Mouse (Mus musculus) spleen, postnatal 4 days (tissue): ENCODE data around the gene Sf3b2.
"Not testable (repeated sequence)": the region's sequence is repeated elsewhere in the genome, so short reads cannot be mapped to it uniquely, and the experiment has no call there.

Experiments
- DNase-seq, 2 experiments: peaks; one replicate each; pipeline ENCODE4 v3.0.0; 2022; ENCODE audit warnings: low spot score in 2 of 2

The Sf3b2 gene

DNA sequence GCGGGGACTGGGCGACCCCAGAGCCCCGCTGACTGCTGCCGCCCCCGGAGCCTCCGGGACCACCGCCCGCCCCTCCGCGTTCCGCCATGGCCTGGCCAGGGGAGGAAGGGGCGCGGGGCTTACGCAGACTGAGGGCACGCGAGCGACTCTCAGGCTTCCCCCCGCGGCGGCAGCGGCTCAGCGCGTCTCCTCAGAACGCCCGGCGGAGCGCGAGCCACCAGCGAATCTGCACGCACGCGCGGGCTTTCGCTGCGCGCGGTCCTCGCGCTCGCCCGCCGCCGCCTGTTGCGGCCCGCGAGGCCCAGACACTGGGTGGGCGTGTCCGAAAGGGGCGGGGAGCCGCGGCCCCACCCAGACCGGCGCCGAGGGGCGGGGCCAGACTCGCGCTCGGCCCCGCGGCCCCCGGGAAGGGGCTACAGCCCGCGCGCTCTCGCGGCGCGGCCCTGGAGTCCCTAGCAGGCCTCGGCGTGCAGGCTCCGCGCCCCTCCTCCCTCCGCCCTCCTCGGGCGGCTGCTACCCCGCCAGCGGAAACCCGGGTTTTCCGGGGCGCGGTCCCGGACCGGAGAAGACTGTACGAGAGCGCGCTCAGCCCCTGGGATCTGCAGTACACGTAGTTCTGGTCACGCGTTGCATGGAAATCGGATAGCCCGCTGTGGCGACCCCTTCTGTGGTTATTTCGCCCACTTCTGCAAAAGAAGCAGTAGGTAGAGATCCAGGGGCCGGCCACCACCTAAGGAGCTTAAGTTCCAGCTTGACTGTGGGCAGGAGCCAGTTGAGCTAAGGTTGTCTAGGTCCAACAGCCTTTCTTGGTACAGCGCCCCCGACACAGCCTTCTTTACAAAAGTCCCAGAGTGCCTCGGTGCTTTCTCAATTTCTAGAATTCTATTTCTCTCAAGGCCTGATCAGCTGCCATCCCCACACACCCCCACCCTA, 22.2 kb downstream of the Sf3b2 start, which contains the start of gene Pacs1:
Pacs1 (minus strand) TSS at position 319 of the 933 bp plus-strand sequence.
- peak; percentile 89 to 95 for DNase-seq

- peak; percentile 46 to 83 for DNase-seq
Measured at GRCm38 (mm10) chr19:5272326-5272795, 22.9 kb downstream of the Sf3b2 start.

- peak in 1 of 2 experiments; percentile 52 for DNase-seq
Measured at GRCm38 (mm10) chr19:5271430-5271829, 23.8 kb downstream of the Sf3b2 start.

GRCm38 (mm10) chr19:5269392-5269791, 25.9 kb downstream of the Sf3b2 start:
- DNase-seq, result no peak

GRCm38 (mm10) chr19:5268875-5269274, 26.4 kb downstream of the Sf3b2 start:
- DNase-seq, result no peak

DNA sequence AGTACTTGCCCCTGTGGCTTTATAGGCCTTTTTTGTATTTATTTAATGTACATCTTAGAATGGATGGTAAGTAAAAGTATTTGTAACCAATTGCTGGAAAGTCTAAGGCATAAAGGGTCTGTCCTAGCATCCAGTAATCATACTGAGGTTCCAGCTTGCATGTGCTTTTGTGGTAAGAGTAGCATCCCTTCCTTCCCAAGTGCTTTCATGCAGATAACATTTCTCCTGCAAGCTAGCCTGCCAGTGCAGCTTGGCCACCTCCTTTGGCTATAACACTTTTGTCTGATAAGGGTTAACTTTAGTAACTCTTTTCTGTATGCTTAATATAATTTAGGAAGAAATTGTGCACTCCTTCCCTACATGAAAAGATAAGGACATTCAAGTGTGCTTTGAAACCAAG, 27.2 kb downstream of the Sf3b2 start:
- no peak for DNase-seq

DNA sequence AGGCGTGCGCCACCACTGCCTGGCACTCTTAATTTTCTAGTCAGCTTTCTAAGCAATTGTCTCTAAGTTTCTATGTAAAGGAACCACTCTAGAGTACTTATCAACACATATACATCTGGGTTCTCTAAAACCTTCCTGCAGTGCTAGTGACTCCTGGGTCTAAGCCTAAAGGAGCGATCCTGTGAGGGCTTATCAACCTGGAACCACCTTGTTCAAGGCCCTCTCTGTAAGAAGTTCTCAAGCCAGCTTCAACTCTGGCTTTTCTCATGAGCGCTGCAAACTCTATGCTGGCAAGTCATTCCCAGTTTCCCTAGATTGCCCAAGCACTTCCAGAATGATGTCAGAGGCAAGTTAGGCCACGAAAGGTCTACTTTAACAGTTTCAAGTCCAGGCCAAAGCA, 28.2 kb downstream of the Sf3b2 start:
- DNase-seq, result no peak

GRCm38 (mm10) chr19:5257140-5257539, 38.1 kb downstream of the Sf3b2 start:
- DNase-seq, result peak in 1 of 2 experiments; percentile 42

DNA sequence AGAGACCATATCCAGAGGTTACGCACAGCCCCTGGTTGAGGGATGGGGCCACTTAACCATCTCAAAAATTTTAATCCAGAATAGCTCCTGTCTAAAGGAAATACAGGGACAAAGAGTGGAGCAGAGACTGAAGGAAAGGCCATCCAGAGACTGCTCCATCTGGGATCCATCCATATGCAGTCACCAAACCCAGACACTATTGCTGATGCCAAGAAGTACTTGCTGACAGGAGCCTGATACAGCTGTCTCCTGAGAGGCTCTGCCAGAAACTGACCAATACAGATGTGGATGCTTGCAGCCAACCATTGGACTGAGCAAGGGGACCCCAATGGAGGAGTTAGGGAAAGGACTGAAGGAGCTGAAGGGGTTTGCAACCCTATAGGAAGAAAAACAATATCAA, 58.3 kb downstream of the Sf3b2 start:
- DNase-seq, result not testable (repeated sequence)

- DNase-seq, result no peak
Measured at GRCm38 (mm10) chr19:5232696-5233095, 62.6 kb downstream of the Sf3b2 start.

- no peak for DNase-seq
Measured at GRCm38 (mm10) chr19:5230110-5230509, 65.1 kb downstream of the Sf3b2 start.

- DNase-seq, result no peak
Measured at GRCm38 (mm10) chr19:5224624-5225023, 70.6 kb downstream of the Sf3b2 start.

DNA sequence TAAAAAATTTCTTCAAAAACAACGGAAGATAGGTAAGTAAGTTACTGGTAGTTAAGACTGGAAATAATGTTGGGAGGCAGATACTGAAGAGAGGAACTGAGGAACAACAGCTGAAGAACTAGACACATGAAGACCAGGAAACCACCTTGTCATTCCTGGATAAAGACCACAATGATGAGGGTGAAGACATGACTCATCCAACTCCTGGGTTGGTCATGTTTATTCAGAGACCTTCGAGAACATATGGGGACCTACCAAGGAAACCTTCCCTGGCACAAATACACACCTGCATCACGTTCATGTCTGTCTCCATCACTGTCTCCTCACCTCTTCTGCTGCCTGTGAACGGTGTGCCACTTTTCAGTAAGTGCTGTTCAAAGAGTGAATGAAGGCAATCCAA, 71.2 kb downstream of the Sf3b2 start:
- DNase-seq, result no peak
